Mouse (Mus musculus): ENCODE results near the gene Ankrd60.

Gene Ankrd60

DNA sequence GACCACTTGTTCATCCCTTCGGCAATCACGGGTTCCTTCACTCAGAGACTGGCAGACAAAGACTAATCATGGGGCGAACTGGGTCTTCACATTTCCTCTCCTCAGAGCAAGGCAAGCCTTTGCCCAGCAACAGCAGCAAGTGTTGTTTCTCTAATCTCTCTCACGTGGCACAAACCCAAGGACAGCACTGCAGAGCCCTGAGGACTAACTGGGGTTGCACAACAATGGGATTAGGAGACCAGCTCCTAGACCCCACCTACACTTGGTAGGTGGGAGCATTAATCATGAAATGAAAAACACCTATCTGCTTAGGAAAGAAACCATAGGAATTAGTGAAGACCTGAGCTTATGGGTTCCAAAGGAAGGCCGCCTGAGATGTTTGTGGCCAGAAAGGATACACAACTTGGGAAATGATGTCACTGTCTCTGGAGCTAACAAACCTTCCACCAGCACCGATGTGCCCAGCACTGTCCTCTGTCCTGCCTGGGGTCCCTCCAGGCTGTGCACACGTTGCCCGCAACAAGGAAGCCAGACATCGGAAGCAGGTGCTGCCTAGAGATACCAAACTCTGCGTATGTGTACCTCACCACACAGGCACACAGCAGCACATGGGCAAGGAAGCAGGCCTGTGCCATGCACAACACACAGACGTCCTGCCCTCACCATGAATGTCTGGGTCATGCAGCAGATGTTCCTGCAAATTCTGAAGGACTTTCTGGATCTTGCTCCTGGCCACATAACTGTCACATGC is 16.3 kb upstream of the Ankrd60 start:
- Histone ChIP-seq H3K27me3 (ENCODE audit: control insufficient read depth, insufficient read depth, low read length, poor library complexity, severe bottlenecking) (no peaks in the 10 kb centered on the region), H3K36me3 (ENCODE audit: control insufficient read depth, insufficient read depth, low read length, poor library complexity, severe bottlenecking) (peaks cover 1% of the 10 kb centered on the region; the same call in 1 of the 2 replicates)
- no peak for DNase-seq (ENCODE audit: low read depth, low spot score)

DNA sequence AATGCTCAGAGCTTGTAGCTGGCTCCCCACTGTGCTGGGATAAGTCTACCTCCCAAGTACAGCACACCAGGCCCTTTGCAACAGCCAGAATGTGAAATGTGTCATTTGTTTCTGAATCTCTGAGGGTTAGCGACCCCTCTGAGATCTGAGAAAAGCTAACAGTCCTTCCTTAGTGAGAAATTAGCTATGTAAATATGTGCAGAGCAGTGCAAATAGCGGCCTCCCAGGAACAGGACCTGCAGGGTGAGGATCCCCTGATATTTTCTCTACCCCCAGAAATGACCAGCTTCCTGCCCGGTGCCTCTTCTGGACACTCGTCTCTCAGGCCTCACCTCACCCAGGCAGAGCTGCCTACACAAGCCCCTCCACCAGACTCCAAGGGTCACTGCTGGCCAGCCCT is 15.7 kb upstream of the Ankrd60 start:
- Histone ChIP-seq H3K36me3 (ENCODE audit: control insufficient read depth, insufficient read depth, low read length, poor library complexity, severe bottlenecking) (peaks cover 2% of the 10 kb centered on the region; the same call in 1 of the 2 replicates), H3K27me3 (ENCODE audit: control insufficient read depth, insufficient read depth, low read length, poor library complexity, severe bottlenecking) (no peaks in the 10 kb centered on the region)
- DNase-seq (ENCODE audit: low read depth, low spot score): no peak

GRCm38 (mm10) chr2:173592781-173593180 is 14.6 kb upstream of the Ankrd60 start:
- Histone ChIP-seq H3K27me3 (ENCODE audit: control insufficient read depth, insufficient read depth, low read length, poor library complexity, severe bottlenecking) (peaks cover 2% of the 10 kb centered on the region; the same call in 1 of the 2 replicates), H3K36me3 (ENCODE audit: control insufficient read depth, insufficient read depth, low read length, poor library complexity, severe bottlenecking) (peaks cover 2% of the 10 kb centered on the region; the same call in 1 of the 2 replicates)
- DNase-seq (ENCODE audit: low read depth, low spot score): no peak

DNA sequence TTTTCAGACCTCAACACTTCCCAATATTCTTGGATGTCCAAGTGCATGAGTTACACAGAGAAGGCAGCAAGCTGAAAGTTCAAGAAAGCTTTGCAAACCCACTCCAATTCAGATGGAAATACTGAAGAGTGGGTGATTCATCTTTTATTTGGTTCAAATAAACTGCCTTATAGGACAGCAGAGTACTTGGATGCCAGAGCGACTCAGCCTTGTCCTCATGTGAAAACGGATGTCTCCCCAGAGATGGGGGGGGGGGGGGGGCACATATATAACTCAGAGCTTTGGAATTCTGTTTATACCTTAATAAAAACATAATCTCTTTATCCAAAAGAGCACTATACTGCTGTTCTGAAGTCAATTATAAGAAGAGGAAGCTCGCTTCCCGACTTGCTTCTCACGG is 9.2 kb upstream of the Ankrd60 start:
- DNase-seq (ENCODE audit: low read depth, low spot score): no peak
- Histone ChIP-seq H3K27me3 (ENCODE audit: control insufficient read depth, insufficient read depth, low read length, poor library complexity, severe bottlenecking) (peaks cover 2% of the 10 kb centered on the region; the same call in 1 of the 2 replicates), H3K36me3 (ENCODE audit: control insufficient read depth, insufficient read depth, low read length, poor library complexity, severe bottlenecking) (peaks cover 2% of the 10 kb centered on the region; the same call in 1 of the 2 replicates)

GRCm38 (mm10) chr2:173586118-173586968 is 8.2 kb upstream of the Ankrd60 start:
- Histone ChIP-seq H3K36me3 (ENCODE audit: control insufficient read depth, insufficient read depth, low read length, poor library complexity, severe bottlenecking) (0 out of 2 replicates have a peak, but pooled peaks cover 2% of the 10 kb centered on the region), H3K27me3 (ENCODE audit: control insufficient read depth, insufficient read depth, low read length, poor library complexity, severe bottlenecking) (peaks cover 2% of the 10 kb centered on the region; the same call in 1 of the 2 replicates)
- DNase-seq (ENCODE audit: low read depth, low spot score): peak; percentile 82

GRCm38 (mm10) chr2:173585387-173586117 is 7.4 kb upstream of the Ankrd60 start:
- H3K36me3 ChIP-seq (ENCODE audit: control insufficient read depth, insufficient read depth, low read length, poor library complexity, severe bottlenecking): 0 out of 2 replicates have a peak, but pooled peaks cover 2% of the 10 kb centered on the region
- peaks cover 2% of the 10 kb centered on the region; the same call in 1 of the 2 replicates for H3K27me3 ChIP-seq (ENCODE audit: control insufficient read depth, insufficient read depth, low read length, poor library complexity, severe bottlenecking)
- DNase-seq (ENCODE audit: low read depth, low spot score): no peak

DNA sequence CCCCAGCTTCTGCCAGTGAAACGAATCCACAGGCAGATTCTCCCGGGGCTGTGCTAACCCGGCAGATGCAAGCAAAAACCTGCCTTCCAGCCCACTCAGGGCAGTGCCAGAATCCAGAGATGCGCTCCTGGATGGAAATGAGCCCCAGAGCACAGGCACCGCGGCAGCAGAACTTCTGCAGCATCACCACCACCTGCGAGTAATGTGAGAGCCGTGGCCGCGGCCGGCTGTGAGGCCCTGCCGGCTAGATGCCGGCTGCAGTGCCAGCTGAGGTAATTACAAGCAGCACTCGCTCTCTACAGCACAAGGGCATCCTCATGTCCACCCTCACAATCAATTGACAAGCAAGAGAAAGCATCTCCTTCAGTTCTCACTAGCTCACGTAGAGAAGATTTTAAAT is 6.2 kb upstream of the Ankrd60 start:
- Histone ChIP-seq H3K36me3 (ENCODE audit: control insufficient read depth, insufficient read depth, low read length, poor library complexity, severe bottlenecking) (no peaks in the 10 kb centered on the region), H3K27me3 (ENCODE audit: control insufficient read depth, insufficient read depth, low read length, poor library complexity, severe bottlenecking) (peaks cover 2% of the 10 kb centered on the region; the same call in 1 of the 2 replicates)
- no peak for DNase-seq (ENCODE audit: low read depth, low spot score)

- Histone ChIP-seq H3K36me3 (ENCODE audit: control insufficient read depth, insufficient read depth, low read length, poor library complexity, severe bottlenecking) (no peaks in the 10 kb centered on the region), H3K27me3 (ENCODE audit: control insufficient read depth, insufficient read depth, low read length, poor library complexity, severe bottlenecking) (peaks cover 2% of the 10 kb centered on the region; the same call in 1 of the 2 replicates)
- peak; percentile 69 for DNase-seq (ENCODE audit: low read depth, low spot score)
Measured at GRCm38 (mm10) chr2:173583455-173583854, 5.3 kb upstream of the Ankrd60 start.

GRCm38 (mm10) chr2:173582903-173583302 is 4.7 kb upstream of the Ankrd60 start:
- Histone ChIP-seq H3K27me3 (ENCODE audit: control insufficient read depth, insufficient read depth, low read length, poor library complexity, severe bottlenecking) (no peaks in the 10 kb centered on the region; the same call in 1 of the 2 replicates), H3K36me3 (ENCODE audit: control insufficient read depth, insufficient read depth, low read length, poor library complexity, severe bottlenecking) (no peaks in the 10 kb centered on the region)
- DNase-seq (ENCODE audit: low read depth, low spot score): no peak

DNA sequence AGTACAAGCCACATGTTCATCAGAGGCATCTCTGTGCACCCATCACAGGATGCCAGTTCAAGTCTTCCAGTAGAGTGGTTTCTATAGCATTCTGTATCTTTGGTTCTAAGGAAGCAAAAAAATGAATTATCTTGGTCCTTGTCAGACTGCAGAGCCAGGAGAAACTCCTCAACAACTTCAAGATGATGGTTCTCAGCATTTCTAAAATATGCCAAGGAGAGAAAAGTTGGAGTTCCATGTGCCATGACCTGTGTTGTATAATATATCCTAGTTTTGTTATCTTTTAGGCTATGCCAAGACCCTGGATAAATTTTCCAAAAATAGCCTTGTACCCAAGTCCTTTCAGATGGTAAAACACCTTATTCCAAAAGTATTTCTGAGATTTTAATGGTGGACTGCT is 2.9 kb upstream of the Ankrd60 start:
- no peaks in the 10 kb centered on the region; the same call in 1 of the 2 replicates for H3K27me3 ChIP-seq (ENCODE audit: control insufficient read depth, insufficient read depth, low read length, poor library complexity, severe bottlenecking)
- H3K36me3 ChIP-seq (ENCODE audit: control insufficient read depth, insufficient read depth, low read length, poor library complexity, severe bottlenecking): no peaks in the 10 kb centered on the region
- no peak for DNase-seq (ENCODE audit: low read depth, low spot score)

DNA sequence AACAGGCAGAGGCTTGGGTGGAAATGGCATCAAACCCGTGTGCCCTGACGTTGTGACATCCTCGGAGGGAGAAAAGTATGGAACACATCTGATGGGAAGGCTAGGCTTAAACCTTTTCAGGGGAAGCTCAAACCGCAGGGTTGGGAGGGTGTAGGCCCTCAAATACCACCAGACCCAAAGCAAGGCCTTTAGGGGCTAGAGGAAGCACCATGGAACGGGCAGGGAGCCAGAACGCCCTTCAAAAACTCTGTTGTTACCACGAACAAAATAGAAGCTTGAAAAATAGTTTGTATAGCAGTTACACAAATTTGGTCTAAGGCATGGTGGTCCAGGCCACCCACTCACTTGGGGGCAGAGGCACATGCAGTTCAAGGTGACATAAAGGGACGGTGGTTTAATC is 430 bp upstream of the Ankrd60 start:
- Histone ChIP-seq H3K36me3 (ENCODE audit: control insufficient read depth, insufficient read depth, low read length, poor library complexity, severe bottlenecking) (no peaks in the 10 kb centered on the region), H3K27me3 (ENCODE audit: control insufficient read depth, insufficient read depth, low read length, poor library complexity, severe bottlenecking) (no peaks in the 10 kb centered on the region)
- DNase-seq (ENCODE audit: low read depth, low spot score): no peak

DNA sequence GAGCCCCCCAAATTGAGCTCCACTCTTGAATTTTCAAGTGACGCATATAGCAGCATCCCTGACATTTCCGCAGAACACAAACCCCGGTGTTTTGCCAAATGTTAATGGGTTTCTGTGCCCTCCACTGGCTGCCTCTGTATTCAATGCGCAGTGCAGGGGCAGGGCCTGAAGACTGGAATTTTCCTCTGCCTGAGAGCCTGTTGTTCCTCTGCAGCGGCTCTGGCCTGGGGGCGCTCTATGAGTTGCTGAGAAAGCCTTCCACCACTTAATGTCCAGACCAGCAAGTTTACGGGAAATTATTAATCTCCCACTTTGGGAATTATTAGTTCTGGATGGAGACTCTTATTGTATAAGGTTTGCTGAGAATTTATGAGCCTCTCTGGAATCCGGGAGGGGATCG is 14.0 kb downstream of the Ankrd60 start:
- no peaks in the 10 kb centered on the region for H3K27me3 ChIP-seq (ENCODE audit: control insufficient read depth, insufficient read depth, low read length, poor library complexity, severe bottlenecking)
- no peaks in the 10 kb centered on the region for H3K36me3 ChIP-seq (ENCODE audit: control insufficient read depth, insufficient read depth, low read length, poor library complexity, severe bottlenecking)
- DNase-seq (ENCODE audit: low read depth, low spot score): no peak

- DNase-seq (ENCODE audit: low read depth, low spot score): no peak
- H3K36me3 ChIP-seq (ENCODE audit: control insufficient read depth, insufficient read depth, low read length, poor library complexity, severe bottlenecking): no peaks in the 10 kb centered on the region
- H3K27me3 ChIP-seq (ENCODE audit: control insufficient read depth, insufficient read depth, low read length, poor library complexity, severe bottlenecking): no peaks in the 10 kb centered on the region
Measured at GRCm38 (mm10) chr2:173563336-173563735, 14.8 kb downstream of the Ankrd60 start.

GRCm38 (mm10) chr2:173561851-173562442 is 16.2 kb downstream of the Ankrd60 start:
- Histone ChIP-seq H3K27me3 (ENCODE audit: control insufficient read depth, insufficient read depth, low read length, poor library complexity, severe bottlenecking) (no peaks in the 10 kb centered on the region), H3K36me3 (ENCODE audit: control insufficient read depth, insufficient read depth, low read length, poor library complexity, severe bottlenecking) (no peaks in the 10 kb centered on the region)
- peak; percentile 77 for DNase-seq (ENCODE audit: low read depth, low spot score)
